Mouse (Mus musculus): ENCODE measurements around the gene Dhx58. TPM values are rescaled to one million over a fixed set of nuclear protein-coding genes. Genes with fewer than 3 reads are reported as not detected.

Dhx58 gene
- total RNA-seq (2021), result 1 to 10 TPM; 3.4 to 3.5 TPM

DNA sequence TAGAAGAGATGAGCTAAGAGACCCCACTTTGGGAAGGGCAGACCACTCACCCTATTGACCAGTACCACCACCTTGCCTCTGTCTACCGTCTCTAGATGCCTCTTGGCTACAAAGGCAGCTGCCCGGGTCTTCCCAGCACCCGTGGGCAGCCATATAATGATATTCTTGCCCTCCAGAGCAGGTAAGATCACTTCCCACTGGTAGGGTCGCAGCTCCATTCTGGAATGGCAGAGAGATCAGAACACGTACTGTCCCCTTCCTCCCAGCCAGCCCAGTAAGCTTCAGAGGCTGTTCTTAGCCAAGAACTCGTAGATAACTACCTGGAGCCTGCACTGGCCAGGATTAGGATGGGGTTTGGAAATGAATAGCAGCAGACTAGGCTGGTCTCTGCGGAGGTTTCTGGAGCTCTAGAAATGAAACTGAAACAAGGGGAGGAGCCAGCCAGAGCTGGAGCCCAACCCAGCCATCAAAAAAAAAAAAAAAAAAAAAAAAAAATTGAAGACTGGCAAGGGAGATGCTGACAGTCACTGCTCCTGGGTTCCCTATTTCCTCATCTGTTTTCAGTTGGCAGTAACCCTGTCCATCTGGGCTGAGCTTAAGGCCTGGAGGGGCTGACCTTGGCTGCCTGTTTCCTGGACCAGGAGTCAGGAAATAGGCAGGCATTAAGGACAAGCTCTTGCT is at the start of gene Dhx58:
TSS of gene Dhx58 (minus strand) at position 421 of the 681 bp plus-strand sequence.
- no peak for DNase-seq
- intact Hi-C loops (cut with DNase I), result loop anchor here (2.0 to 5.0 kb wide), 2 partner anchors 77 to 133 kb away; no protein-coding TSS in a partner anchor

DNA sequence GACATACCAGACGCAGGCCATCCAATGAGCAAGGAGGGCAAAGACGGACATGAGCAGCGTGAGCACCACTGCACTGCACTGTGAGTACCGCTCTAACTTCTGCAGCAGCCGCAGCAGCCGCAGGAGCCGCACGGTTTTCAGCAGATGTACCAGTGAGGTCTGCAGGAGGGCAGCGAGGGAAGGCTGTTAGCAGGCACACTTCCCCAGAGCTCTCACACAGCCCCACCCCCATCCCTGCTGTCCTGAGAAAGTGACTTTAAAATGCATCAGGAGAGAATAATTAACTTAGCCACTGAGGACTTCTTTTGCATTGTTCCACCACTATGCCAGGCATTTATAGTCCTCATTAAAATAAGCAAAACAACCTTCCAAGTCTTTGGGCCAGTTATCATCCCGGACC is 48.2 kb upstream of the Dhx58 start:
- no peak for DNase-seq
- intact Hi-C loops (cut with DNase I), result no loop called here

DNA sequence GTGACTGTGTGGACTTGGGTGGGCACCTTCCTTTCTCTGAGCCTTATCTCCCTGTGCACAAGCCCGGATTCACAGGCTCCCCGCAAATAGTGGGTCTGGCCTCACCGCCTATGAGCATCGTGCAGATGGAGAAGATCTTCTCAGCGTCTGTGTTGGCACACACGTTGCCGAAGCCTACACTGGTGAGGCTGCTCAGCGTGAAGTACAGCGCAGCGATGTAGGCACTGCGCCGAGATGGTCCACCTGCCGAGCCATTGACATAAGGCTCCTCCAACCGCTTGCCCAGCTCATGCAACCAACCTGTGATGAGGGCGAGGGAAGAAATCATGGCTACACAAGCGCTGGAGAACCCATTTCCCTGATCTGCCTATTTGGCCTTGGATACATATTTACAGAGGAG is 46.1 kb upstream of the Dhx58 start:
- no peak for DNase-seq
- intact Hi-C loops (cut with DNase I), result no loop called here

DNA sequence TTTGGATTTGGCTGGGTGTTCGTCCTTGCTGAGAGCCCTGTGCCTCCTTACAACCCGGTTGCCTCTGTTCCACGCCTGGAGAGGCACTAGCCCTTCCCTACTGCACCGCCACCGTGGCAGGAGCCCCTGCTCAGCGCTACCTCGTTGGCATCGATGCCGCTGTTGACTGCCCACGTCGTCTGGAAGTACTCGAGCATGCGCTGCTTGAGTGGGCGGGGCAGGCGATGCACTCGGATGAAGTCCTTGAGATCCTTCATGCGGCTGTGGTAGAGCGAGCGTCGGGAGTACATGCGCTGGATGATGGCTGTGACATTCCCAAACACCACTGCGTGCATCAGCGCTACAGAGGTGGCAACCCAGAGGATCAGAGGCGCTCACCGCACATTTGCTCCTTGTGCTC is 45.4 kb upstream of the Dhx58 start:
- intact Hi-C loops (cut with DNase I), result loop anchor here (10.0 kb wide), 1 partner anchor 205 kb away; no protein-coding TSS in a partner anchor
- DNase-seq, result no peak

DNA sequence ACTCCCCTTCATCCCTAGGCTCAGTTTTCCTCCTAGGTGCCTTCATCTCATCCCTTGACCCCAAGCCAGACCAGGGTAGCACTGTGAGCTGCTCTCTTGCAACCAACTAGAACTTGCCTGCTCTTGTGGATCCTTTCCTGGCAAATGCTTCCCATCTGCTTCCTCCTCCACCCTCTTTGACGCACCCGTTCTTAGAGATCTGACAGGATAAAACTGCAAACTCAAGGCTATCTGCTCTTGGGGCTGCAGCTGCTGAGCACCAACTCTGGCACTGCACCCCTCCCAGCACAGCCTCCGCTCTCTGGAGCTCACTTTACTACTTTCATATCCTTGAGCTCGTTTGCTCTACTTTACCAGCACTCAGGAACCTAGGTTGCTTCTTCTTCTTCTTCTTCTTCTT is 44.5 kb upstream of the Dhx58 start:
- DNase-seq, result no peak
- intact Hi-C loops (cut with DNase I), result loop anchor here (10.0 kb wide), 1 partner anchor 206 kb away; no protein-coding TSS in a partner anchor

DNA sequence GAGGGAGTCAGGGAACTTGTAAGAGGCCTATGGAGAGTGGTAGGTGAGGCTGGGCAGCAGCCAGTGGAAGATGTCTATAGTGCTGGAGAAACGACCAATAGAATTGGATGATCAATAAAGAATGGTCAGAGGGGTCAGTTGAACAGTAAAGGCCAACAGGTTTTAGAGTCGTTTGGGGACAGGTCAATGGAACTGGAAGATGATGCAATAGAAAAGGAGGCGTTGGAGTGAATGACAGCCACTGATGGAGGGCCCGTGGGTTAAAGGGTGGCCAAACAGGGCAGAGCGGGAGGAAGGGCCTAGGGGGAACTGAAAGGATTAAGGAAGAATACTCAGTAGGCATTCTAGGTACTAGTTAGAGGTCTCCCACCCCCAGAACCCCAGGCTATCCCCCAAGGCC is 43.0 kb upstream of the Dhx58 start:
- intact Hi-C loops (cut with DNase I), result loop anchor here (10.0 kb wide), 1 partner anchor 208 kb away; no protein-coding TSS in a partner anchor
- no peak for DNase-seq

DNA sequence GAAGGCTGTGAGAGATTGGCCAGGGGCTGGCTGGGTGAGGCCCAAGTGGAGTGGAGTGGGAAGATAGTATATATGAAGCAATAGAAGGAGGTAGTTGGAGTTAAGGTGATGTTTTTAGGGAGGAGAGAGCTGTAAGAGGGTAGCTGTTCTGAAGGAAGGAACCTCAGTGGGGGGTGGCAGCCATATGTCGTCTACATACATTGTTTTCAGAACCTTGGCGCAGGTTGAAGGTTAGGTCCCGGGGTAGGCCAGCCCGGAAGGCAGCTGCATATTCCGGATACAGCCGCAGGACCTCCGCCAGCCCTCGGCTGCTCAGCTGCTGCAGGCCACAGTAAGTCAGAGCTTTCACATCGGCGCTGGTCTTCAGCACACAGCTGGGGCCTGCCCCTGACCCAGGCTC is 42.5 kb upstream of the Dhx58 start:
- intact Hi-C loops (cut with DNase I), result loop anchor here (10.0 kb wide), 1 partner anchor 208 kb away; no protein-coding TSS in a partner anchor
- no peak for DNase-seq

DNA sequence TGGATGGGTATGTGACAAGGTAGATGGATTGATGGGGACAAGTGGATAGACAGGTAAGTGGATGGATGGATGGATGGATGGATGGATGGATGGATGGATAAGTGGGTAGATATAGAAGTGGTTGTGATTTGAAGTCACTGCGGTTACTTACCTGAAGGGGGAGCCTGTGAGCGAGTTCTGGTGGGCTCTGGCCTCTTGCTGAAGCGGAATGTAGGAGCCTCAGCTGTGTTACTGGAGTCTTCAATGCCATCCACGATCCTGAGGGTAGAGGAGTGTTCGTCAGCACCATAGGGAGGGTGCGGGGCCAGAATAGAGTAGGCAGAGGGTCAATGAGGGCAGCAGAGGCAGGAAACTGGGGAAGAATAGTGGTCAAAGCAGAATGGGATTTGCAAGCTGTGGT is 41.0 kb upstream of the Dhx58 start:
- DNase-seq, result peak; percentile 60
- intact Hi-C loops (cut with DNase I), result loop anchor here (10.0 kb wide), 1 partner anchor 210 kb away; no protein-coding TSS in a partner anchor

DNA sequence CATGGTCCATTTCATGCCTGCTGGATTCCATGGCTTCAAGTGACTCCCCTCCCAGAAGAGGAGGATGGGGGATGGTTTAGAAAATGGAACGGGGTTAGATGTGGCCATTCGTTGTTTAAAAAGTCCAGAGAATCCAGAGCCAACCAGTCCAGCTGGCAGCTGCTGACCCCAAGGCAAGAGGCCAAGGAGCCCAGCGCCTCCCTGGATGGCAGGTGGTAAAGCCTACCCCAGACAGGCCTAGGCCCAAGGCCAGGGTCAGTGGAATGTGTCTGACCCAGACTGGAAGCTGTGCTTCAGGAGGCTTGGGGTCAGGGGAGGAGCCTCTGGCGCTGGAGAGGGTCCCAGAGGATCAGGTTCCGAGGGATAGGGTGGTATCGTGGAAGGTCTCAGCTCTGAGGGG is 37.3 kb upstream of the Dhx58 start:
- intact Hi-C loops (cut with DNase I), result loop anchor here (10.0 kb wide), 1 partner anchor 213 kb away; no protein-coding TSS in a partner anchor
- peak; percentile 55 for DNase-seq

DNA sequence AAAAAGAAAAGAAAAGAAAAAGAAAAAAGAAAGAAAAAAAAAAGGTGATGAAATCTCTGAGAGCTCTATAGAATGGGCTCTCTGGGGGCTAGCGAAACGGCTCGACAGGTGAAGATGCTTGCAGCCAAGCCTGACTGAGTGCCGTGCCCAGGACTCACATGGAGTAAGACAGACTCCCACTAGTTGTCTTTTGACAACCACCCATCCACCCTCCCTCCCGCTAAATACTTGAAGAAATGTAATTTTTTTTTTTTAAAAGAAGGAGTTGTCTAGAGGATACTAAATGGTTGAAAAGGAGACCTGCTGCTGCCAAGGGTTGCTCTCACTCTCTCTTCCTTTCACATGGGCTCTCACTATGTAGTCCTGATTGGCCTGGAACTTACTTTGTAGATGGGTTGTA is 34.7 kb upstream of the Dhx58 start:
- no peak for DNase-seq
- intact Hi-C loops (cut with DNase I), result no loop called here

DNA sequence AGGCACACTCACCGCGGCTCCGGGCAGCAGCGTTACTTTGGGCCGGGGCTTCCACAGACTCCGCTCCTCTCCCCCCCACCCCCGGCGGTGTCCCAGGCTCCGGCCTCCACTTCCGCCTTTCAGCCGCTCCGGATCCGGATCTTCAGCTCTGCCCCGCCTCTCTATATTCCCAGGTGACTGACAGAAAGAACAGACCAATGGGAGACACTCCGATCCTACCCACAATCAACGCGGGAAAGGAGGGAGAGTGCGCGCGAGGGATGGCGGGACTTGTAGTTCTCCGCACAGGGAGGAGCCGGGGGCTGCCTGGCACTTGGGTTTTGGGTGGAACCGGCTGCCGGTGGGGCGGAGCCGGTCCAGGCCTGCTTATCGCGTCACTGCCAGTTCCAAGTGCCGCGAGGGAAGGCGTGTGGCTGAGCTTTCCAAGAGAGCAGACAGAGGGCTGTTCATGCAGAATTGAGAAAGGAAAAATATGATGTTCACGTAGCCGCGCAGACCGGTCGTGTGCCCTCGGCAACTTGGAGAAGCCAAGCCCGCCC is 34.1 kb upstream of the Dhx58 start, which contains the start of gene Rab5c:
TSS of gene Rab5c (minus strand) at position 150 of the 539 bp plus-strand sequence.
- DNase-seq, result peak; percentile 99
- intact Hi-C loops (cut with DNase I), result no loop called here

DNA sequence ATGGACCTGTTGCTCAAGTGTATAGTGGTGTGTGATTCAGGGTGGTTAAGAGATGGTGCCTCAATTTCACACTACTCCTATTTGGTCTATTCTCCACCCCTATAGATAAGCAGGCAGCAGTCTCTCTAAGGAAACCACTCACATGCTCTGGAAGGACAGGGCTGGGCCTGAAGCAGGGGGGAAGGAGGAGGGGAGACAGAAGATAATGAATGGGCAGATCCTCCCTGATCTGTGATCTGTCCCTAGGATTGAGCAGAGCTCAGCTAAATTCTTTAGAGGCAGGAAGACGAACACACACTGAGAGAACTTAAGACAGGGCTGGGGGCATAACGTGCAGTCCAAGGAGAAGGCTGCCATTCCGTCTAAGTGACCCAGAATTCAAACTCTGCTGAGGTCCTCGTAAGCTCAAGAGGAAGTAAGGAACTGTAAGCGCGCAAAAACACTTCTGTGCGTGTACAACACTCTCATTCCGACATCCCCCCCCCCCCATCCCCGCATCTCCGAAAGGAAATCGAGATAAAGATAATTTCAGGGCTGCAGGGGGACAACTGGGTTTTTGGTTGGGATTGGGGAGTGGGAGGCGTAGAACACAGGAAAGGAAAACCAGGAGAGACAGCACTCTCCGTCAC is 33.1 kb upstream of the Dhx58 start:
- no peak for DNase-seq
- intact Hi-C loops (cut with DNase I), result no loop called here

DNA sequence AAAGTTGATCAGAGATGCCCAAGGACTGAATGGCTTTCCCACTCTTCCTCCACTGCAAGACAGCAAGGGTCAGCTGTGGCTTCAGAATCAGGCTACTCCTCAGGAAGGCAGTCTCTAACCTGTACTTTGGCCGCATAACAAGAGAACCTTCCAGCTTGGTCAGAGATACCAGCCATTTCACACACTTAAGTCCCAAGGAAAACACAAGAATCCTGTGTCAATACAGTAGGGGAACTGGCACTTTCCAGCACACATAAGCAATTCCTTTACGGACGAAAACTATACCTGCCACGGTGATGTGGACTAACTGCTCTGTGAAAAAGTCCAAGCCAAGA is 32.6 kb upstream of the Dhx58 start:
- intact Hi-C loops (cut with DNase I), result no loop called here
- DNase-seq, result no peak

DNA sequence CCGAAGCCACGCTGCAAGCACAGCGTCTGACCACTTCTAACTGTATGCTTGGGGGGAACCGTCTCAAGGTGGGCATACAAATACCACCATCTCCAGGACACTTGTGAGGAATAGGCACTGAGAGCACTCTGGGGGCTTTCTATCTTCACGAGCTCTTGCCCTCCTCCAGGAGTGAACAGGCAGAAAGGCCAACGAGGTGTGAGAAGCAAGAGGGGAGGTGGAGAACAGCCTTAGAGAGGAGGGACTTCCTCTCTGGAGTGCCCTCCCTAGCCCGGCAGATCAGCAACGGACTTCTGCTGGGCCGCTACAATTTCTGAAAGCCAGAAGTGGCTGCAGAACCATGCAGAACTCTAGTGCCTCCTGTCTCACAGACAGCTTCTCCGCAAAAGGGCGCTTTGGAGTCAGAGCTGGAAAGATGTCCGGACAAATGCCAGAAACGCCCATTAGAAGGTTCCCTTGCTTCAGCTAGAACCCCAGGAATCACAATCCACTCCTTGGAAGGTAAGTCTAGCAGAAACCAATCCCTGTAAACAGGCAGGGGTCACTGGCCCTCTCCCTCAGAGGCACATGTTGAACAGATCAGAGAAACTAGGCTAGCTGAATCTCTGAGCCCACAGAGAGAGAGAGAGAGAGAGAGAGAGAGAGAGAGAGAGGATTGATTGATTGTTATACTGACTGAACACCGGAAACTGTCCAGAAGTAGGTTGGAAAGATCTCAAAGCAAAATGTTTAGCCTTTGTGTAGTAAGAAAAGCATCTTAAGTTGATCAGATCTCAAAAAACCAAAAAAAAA is 32.1 kb upstream of the Dhx58 start:
- intact Hi-C loops (cut with DNase I), result no loop called here
- DNase-seq, result no peak

DNA sequence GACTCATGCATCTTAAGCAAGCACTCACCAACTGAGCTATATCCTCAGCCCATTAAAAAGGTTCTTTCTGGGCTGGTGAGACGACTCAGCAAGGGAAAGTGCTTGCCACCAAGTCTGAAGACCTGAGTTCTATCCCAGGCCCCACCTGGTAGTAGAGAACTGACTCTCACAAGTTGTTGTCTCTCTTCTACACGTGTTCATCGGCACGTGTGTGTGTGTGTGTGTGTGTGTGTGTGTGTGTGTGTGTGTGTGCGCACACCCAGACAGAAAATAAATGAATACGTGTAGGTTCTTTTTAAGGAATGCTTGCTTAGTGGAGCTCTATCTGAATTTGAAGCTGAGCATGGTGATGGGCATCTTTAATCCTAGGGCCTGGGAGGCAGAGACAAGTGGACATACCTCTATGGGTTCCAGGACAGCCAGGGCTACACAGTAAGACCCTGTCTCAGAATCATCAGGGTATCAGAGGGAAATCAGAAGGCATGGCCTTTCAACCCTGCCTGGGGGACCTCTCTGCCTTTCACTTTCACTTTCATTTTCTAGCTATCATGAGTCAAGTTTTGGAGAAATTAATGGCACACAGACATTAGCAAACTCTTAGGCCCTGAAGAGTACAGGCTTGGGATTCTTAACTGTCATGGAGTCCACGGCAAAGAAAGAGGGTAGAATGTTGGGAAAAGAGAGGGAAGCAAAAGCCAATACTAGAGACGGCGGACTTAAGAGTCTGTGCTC is 31.2 kb upstream of the Dhx58 start:
- intact Hi-C loops (cut with DNase I), result no loop called here
- no peak for DNase-seq

DNA sequence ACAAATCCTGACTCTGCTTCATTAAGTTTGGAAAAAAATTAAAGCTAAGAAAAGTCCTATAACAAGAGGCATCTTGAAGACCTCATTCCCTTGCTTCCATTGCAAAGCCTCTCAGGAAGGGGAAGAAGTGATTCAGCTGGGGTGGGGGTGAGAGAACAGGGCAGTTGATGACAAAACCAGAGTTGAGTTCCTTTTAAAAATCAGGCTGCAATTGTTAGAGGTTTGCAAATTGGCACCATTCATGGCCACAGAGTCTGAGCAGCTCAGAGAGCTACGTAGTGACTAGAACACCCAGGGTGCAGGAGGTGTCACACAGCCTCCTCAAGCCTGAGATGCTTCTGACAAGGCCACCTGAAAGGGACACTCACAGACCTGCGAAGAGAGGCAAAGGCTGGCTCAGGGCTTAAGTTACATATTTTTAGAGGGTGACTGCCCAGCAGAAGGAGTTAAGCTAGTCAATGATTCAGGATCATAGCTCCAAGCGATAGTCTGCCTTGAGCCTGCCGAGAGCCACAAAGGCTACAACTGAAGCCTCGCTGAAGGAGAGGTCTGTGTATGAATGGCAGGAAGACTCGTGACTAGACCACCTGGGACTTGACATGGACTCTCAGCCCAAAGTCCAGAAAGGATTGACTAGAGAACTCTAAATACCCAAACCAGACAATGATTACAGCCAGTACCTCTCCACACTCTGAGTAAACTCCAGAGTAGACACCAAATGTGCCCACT is 26.6 kb upstream of the Dhx58 start:
- no peak for DNase-seq
- intact Hi-C loops (cut with DNase I), result no loop called here

DNA sequence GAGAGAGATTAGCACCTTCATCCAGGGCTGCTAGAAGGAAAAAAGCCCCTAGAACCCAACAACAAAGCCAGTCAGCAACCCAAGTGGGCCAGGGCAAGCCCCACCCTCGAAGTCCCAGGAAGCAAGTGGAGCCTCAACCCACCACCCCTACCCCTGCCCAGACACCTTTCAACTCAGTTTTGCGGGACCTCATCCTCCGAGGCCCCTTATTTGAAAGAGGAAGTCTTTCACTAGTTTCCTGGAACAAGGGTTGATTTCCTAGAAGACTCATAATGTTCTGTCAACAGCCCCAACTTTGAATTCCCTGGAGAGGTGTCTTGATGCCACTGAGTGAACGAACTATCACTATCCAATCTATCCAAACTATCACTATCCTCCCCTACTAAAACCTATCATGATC is 25.9 kb upstream of the Dhx58 start:
- intact Hi-C loops (cut with DNase I), result no loop called here
- no peak for DNase-seq

DNA sequence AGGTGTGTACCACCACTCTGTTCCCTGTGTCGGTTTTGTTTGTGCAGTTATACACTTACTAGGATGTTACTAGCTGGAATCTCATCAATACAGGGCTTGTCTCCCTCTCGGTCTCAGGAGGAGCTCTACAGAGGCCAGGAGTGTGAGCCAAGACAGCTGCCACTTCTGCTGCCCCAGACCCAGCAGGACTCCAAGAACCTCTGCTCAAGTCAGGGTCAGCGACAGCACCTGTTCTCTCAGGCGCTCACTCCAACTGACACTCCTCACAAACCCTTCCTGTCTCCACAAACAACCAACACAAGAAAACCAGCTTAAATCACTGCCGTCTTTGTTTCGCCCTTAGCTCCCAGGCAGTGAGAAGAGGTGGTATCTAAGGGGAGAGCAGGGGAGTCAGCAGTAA is 24.5 kb upstream of the Dhx58 start:
- intact Hi-C loops (cut with DNase I), result no loop called here
- no peak for DNase-seq

DNA sequence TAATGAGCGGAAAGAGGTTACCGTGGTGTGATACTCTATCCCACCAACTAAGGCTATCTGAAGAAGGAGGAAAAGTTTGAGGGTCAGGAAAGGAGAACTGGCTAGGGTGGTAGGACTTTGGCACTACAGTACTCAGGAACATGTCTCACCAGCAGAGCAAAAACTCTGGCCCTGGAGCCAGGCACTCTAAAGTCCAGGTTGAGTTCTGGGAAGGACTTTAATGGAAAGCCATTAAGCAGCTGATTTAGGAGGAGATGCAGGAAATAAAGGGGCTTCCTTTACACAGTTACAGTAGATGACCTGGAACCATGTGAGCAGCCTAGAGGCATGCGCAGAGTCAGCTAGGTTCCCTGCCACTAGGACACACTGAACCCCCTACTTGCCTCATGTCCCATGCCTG is 23.1 kb upstream of the Dhx58 start:
- intact Hi-C loops (cut with DNase I), result no loop called here

More for the DNA sequence above, 23.1 kb upstream of the Dhx58 start:
- no peak for DNase-seq

All from left cerebral cortex, postnatal 4 days (tissue).